Mouse (Mus musculus) E14TG2a.4 (cell line): Measurements from ENCODE around the gene Igsf11.

ENCODE experiments used
- H3K27me3 ChIP-seq: 2 replicates; pipeline ENCODE4 v1.6.1; 2014; ENCODE audit warnings: low read length, control low read depth; ENCODE audit not compliant: insufficient read depth
- H3K36me3 ChIP-seq: 2 replicates; pipeline ENCODE4 v1.6.1; 2014; ENCODE audit warnings: low read length, control low read depth; ENCODE audit not compliant: insufficient read depth
- H3K4me1 ChIP-seq: replicated peaks from 2 replicates; pipeline ENCODE4 v1.6.1; 2014; ENCODE audit warnings: low read depth, low read length, control low read depth
- H3K4me3 ChIP-seq: replicated peaks from 2 replicates; pipeline ENCODE4 v1.5.1; 2014; ENCODE audit warnings: mild to moderate bottlenecking, low read length
- H3K9me3 ChIP-seq: 2 replicates; pipeline ENCODE4 v1.6.1; 2014; ENCODE audit warnings: low read length, control low read depth
- CTCF ChIP-seq: conservative IDR thresholded peaks from 2 replicates; pipeline ENCODE4 v1.5.1; 2014; ENCODE audit warnings: low read length
- NANOG ChIP-seq: IDR thresholded peaks from 2 replicates; pipeline ENCODE4 v1.6.1; 2014; ENCODE audit warnings: borderline replicate concordance, low read length, mixed read lengths
- POU5F1 ChIP-seq: IDR thresholded peaks from 2 replicates; pipeline ENCODE4 v1.6.1; 2014; ENCODE audit warnings: low read length, borderline replicate concordance

Gene Igsf11

DNA sequence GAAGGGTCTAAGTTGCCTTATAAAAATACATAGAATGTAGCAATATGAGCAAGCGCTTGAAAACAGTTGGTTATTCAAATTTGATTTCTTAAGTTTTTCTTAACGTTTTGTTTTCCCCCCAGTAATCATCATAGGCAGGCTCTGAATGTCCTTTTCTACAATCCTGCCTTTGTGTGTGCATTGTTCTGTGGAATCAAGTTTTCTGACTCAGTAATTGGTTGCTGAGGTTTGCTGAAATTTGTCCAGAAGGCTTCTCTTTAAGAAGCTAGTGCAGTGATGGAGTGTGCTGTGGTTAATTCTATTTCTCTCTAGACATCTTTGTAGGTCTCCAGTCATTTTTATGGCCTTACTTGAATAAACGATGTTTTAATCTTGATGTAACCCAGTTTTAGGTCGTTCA is 10.5 kb downstream of the Igsf11 start:
- Histone ChIP-seq H3K4me3 (no peak overlapping the region), H3K27me3 (peaks cover 60% of the 10 kb centered on the region), H3K4me1 (no peaks in the 10 kb centered on the region), H3K36me3 (no peaks in the 10 kb centered on the region), H3K9me3 (no peaks in the 10 kb centered on the region)
- TF ChIP-seq CTCF (no peak), NANOG (no peak), POU5F1 (no peak)

GRCm38 (mm10) chr16:38904202-38904601 is 11.7 kb downstream of the Igsf11 start:
- TF ChIP-seq CTCF (no peak), POU5F1 (no peak), NANOG (no peak)
- peaks cover 56% of the 10 kb centered on the region for H3K27me3 ChIP-seq
- no peaks in the 10 kb centered on the region for H3K36me3 ChIP-seq
- no peaks in the 10 kb centered on the region for H3K4me1 ChIP-seq
- no peaks in the 10 kb centered on the region for H3K9me3 ChIP-seq
- H3K4me3 ChIP-seq, result no peak overlapping the region

GRCm38 (mm10) chr16:38905911-38906310 is 13.4 kb downstream of the Igsf11 start:
- H3K36me3 ChIP-seq, result no peaks in the 10 kb centered on the region
- TF ChIP-seq NANOG (no peak), POU5F1 (no peak), CTCF (no peak)
- no peak overlapping the region for H3K4me3 ChIP-seq
- H3K4me1 ChIP-seq, result no peaks in the 10 kb centered on the region
- no peaks in the 10 kb centered on the region for H3K9me3 ChIP-seq
- H3K27me3 ChIP-seq, result peaks cover 47% of the 10 kb centered on the region

- Histone ChIP-seq H3K4me3 (no peak overlapping the region), H3K36me3 (no peaks in the 10 kb centered on the region), H3K4me1 (no peaks in the 10 kb centered on the region), H3K9me3 (no peaks in the 10 kb centered on the region), H3K27me3 (peaks cover 31% of the 10 kb centered on the region)
- TF ChIP-seq NANOG (no peak), CTCF (no peak), POU5F1 (no peak)
Measured at GRCm38 (mm10) chr16:38908304-38908703, 15.8 kb downstream of the Igsf11 start.

- H3K27me3 ChIP-seq, result peaks cover 19% of the 10 kb centered on the region
- H3K4me1 ChIP-seq, result no peaks in the 10 kb centered on the region
- no peaks in the 10 kb centered on the region for H3K9me3 ChIP-seq
- H3K36me3 ChIP-seq, result no peaks in the 10 kb centered on the region
- TF ChIP-seq CTCF (no peak), POU5F1 (no peak), NANOG (no peak)
- H3K4me3 ChIP-seq, result no peak overlapping the region
Measured at GRCm38 (mm10) chr16:38909506-38909905, 17.0 kb downstream of the Igsf11 start.

- H3K4me1 ChIP-seq, result no peaks in the 10 kb centered on the region
- H3K4me3 ChIP-seq, result no peak overlapping the region
- TF ChIP-seq CTCF (no peak), NANOG (no peak), POU5F1 (no peak)
- H3K9me3 ChIP-seq, result no peaks in the 10 kb centered on the region
- peaks cover 16% of the 10 kb centered on the region for H3K27me3 ChIP-seq
- no peaks in the 10 kb centered on the region for H3K36me3 ChIP-seq
Measured at GRCm38 (mm10) chr16:38910088-38910487, 17.6 kb downstream of the Igsf11 start.

GRCm38 (mm10) chr16:38915451-38915850 is 23.0 kb downstream of the Igsf11 start:
- TF ChIP-seq NANOG (no peak), POU5F1 (no peak), CTCF (no peak)

DNA sequence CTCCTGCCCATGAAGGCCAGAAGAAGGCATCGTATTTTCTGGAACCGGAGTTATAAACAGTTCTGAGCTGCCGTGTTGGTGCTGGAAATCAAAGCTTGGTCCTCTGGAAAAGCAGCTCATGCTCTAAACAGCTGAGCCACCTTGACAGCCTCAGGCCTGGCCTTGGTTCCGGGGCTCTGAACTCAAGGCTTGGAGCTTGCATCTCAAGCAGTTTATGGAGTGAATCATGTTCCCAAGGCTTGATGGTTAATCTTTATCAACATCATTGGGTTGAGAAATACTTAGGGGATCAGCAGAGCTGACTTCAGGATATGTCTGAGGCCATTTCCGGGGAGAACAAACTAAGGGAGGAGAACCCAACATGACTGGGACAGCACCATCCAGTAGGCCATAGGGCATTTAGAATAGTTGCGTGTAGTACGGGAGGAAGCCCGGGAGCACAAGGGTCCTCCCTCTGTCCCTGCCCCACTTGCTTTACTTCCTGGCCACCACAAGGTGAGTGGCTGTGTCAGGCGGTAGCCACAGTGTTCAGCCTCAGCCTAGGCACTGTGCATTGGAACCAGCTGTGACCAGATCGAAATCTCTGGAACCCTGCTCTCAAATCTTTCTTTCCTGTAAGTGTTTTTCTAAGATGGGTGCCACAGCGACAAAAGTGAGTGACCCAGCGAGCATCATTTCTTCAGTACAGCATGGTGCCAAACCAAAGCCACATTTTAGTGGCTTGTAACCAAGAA is 23.7 kb downstream of the Igsf11 start:
- H3K9me3 ChIP-seq, result no peaks in the 10 kb centered on the region
- H3K36me3 ChIP-seq, result no peaks in the 10 kb centered on the region
- H3K4me1 ChIP-seq, result peaks cover 4% of the 10 kb centered on the region; the same call in 1 of the 2 replicates
- H3K4me3 ChIP-seq, result 0 out of 2 replicates have a peak overlapping the region, but pooled peaks have one; percentile 7
- TF ChIP-seq POU5F1, result no peak
- peaks cover 7% of the 10 kb centered on the region for H3K27me3 ChIP-seq

More at GRCm38 (mm10) chr16:38915451-38915850, 23.0 kb downstream of the Igsf11 start:
- H3K9me3 ChIP-seq, result no peaks in the 10 kb centered on the region
- no peaks in the 10 kb centered on the region for H3K36me3 ChIP-seq
- peaks cover 4% of the 10 kb centered on the region; the same call in 1 of the 2 replicates for H3K4me1 ChIP-seq
- H3K4me3 ChIP-seq, result no peak overlapping the region
- H3K27me3 ChIP-seq, result peaks cover 2% of the 10 kb centered on the region; the same call in 1 of the 2 replicates

- H3K36me3 ChIP-seq, result no peaks in the 10 kb centered on the region
- TF ChIP-seq POU5F1, result no peak
- TF ChIP-seq CTCF, result no peak
- TF ChIP-seq NANOG, result no peak
- H3K27me3 ChIP-seq, result peaks cover 9% of the 10 kb centered on the region
- no peaks in the 10 kb centered on the region for H3K9me3 ChIP-seq
- H3K4me3 ChIP-seq, result 0 out of 2 replicates have a peak overlapping the region, but pooled peaks have one; percentile 7
- H3K4me1 ChIP-seq, result peaks cover 4% of the 10 kb centered on the region; the same call in 1 of the 2 replicates
Measured at GRCm38 (mm10) chr16:38916885-38917284, 24.4 kb downstream of the Igsf11 start.
